Mouse (Mus musculus): ENCODE measurements at regions not wholly inside any gene's neighbourhood (a gene's known extent, or its start where the extent isn't known, plus 50 kb on each side); places are given as distances from the start of the nearest gene placed in this dataset.

DNA sequence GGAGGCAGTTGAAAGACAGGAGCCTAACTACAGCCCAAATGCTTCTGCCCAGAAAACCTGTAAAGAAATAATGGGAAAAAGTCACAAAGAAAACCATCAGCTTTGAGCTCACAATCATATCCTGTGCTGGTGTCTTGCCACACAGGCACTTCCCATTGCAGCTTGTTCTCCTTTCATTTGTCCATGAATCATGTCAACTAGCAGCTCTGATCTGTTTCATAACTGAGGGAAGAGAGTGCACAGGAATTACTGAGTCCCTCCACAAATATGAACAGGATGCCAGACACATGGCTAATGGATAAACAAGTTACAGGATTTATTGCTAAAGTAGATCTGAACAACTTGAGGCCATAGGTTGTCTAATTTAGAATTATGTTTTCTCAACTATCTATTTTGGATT, 286.2 kb downstream of the Rnf144a start:
- H3K27me3 ChIP-seq, result no peaks in the 10 kb centered on the region
- H3K27ac ChIP-seq, result no peak overlapping the region
- H3K9ac ChIP-seq, result no peak overlapping the region
- no peaks in the 10 kb centered on the region for H3K9me3 ChIP-seq
- no peak for ATAC-seq (ENCODE audit: low FRiP score)
- H3K4me1 ChIP-seq, result peaks cover 3% of the 10 kb centered on the region; the same call in 1 of the 2 replicates
- no peaks in the 10 kb centered on the region for H3K36me3 ChIP-seq (replicated peaks)
- no peak overlapping the region for H3K4me3 ChIP-seq (replicated peaks)
- no peak overlapping the region for H3K4me2 ChIP-seq

GRCm38 (mm10) chr12:26126260-26126659, 288.8 kb downstream of the Rnf144a start:
- Histone ChIP-seq H3K27ac (no peak overlapping the region), H3K36me3 (replicated peaks) (no peaks in the 10 kb centered on the region)
- 82% methylated on average over 9 of the region's 9 CpGs for WGBS

GRCm38 (mm10) chr12:26124211-26124610, 290.8 kb downstream of the Rnf144a start:
- H3K27me3 ChIP-seq, result no peaks in the 10 kb centered on the region
- H3K36me3 ChIP-seq (replicated peaks), result no peaks in the 10 kb centered on the region
- H3K4me2 ChIP-seq, result no peak overlapping the region
- H3K4me3 ChIP-seq (replicated peaks), result no peak overlapping the region
- H3K9me3 ChIP-seq, result no peaks in the 10 kb centered on the region
- ATAC-seq (ENCODE audit: low FRiP score), result no peak
- 89% methylated on average over 2 of the region's 2 CpGs for WGBS
- no peak overlapping the region for H3K9ac ChIP-seq
- no peak overlapping the region for H3K27ac ChIP-seq
- peaks cover 3% of the 10 kb centered on the region; the same call in 1 of the 2 replicates for H3K4me1 ChIP-seq

More at GRCm38 (mm10) chr12:26126260-26126659, 288.8 kb downstream of the Rnf144a start:
- Histone ChIP-seq H3K4me3 (replicated peaks) (no peak overlapping the region), H3K9me3 (no peaks in the 10 kb centered on the region), H3K4me1 (peaks cover 3% of the 10 kb centered on the region; the same call in 1 of the 2 replicates), H3K9ac (no peak overlapping the region), H3K27me3 (no peaks in the 10 kb centered on the region), H3K4me2 (no peak overlapping the region)
- ATAC-seq (ENCODE audit: low FRiP score), result no peak

DNA sequence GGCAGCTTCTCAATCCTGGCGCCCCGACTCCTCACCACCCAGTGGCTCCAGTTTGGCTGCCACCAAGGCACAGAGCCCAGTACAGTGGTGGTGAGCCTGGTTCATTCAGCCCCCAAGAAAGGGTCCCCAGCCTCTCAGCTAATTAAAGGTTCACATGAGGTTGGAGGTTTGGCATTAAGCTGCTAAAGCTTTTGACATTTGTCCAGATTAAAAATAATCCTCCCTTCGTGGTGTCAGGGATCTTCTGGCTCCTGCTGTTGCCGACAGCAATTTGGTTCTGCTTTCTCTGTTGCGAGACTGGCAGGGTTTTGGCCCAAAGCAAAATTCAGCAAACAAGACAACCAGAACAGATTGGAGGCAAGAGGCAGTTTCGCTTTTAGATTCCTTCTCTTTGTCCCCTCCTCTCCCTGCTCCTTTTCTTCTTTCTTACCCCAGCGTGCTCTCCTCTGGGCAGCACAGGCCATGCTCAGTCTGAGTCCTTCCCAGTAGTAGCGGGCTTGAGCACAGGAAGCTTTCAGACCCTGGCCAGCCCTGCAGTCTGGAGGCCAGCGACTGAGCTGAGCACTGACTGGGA, 299.6 kb downstream of the Rnf144a start:
- Histone ChIP-seq H3K9me3 (no peaks in the 10 kb centered on the region), H3K27ac (0 out of 2 replicates have a peak overlapping the region, but pooled peaks have one; percentile 25), H3K27me3 (no peaks in the 10 kb centered on the region), H3K4me1 (peaks cover 13% of the 10 kb centered on the region), H3K4me3 (replicated peaks) (no peak overlapping the region), H3K9ac (no peak overlapping the region), H3K36me3 (replicated peaks) (no peaks in the 10 kb centered on the region), H3K4me2 (no peak overlapping the region)
- ATAC-seq (ENCODE audit: low FRiP score), result no peak
- WGBS, result 49% methylated on average over 9 of the region's 9 CpGs

- H3K36me3 ChIP-seq (replicated peaks), result no peaks in the 10 kb centered on the region
- ATAC-seq (ENCODE audit: low FRiP score), result no peak
- H3K4me2 ChIP-seq, result no peak overlapping the region
- no peak overlapping the region for H3K27ac ChIP-seq
- peaks cover 13% of the 10 kb centered on the region for H3K4me1 ChIP-seq
- no peak overlapping the region for H3K9ac ChIP-seq
- H3K9me3 ChIP-seq, result no peaks in the 10 kb centered on the region
- H3K27me3 ChIP-seq, result no peaks in the 10 kb centered on the region
- WGBS, result 77% methylated on average over 8 of the region's 8 CpGs
- H3K4me3 ChIP-seq (replicated peaks), result no peak overlapping the region
Observed at GRCm38 (mm10) chr12:26112166-26113019, 302.7 kb downstream of the Rnf144a start.

DNA sequence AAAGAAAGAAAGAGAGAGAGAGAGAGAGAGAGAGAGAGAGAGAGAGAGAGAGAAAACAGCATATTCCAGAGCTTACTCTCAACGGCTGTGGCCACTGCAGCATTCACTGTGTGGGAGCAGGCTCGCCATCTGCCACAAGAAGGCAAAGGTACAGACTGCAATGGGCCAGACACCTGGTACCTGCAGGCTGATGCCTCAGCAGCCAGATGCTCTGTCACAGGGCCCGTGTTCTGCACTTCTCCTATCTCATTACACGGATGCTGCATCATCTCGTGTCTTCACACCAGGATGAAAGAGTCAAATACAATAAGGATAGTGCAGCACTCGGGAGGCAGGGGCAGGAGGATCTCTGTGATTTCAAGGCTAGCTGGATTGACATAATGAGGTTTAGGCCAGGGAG, 305.2 kb downstream of the Rnf144a start:
- no peaks in the 10 kb centered on the region for H3K36me3 ChIP-seq (replicated peaks)
- WGBS, result 90% methylated on average over 6 of the region's 6 CpGs
- no peak overlapping the region for H3K4me3 ChIP-seq (replicated peaks)
- H3K9ac ChIP-seq, result no peak overlapping the region
- no peaks in the 10 kb centered on the region for H3K9me3 ChIP-seq
- H3K4me1 ChIP-seq, result peaks cover 5% of the 10 kb centered on the region; the same call in 1 of the 2 replicates
- H3K27me3 ChIP-seq, result no peaks in the 10 kb centered on the region
- H3K27ac ChIP-seq, result no peak overlapping the region
- no peak overlapping the region for H3K4me2 ChIP-seq
- ATAC-seq (ENCODE audit: low FRiP score), result no peak

GRCm38 (mm10) chr12:26104372-26104771, 310.7 kb downstream of the Rnf144a start:
- ATAC-seq (ENCODE audit: low FRiP score), result no peak
- no peak overlapping the region for H3K4me2 ChIP-seq
- no peaks in the 10 kb centered on the region for H3K9me3 ChIP-seq
- H3K36me3 ChIP-seq (replicated peaks), result no peaks in the 10 kb centered on the region
- no peak overlapping the region for H3K9ac ChIP-seq
- H3K27ac ChIP-seq, result no peak overlapping the region
- no peaks in the 10 kb centered on the region for H3K4me1 ChIP-seq
- H3K27me3 ChIP-seq, result no peaks in the 10 kb centered on the region
- whole genome bisulfite sequencing, result 88% methylated on average over 3 of the region's 3 CpGs
- no peak overlapping the region for H3K4me3 ChIP-seq (replicated peaks)

DNA sequence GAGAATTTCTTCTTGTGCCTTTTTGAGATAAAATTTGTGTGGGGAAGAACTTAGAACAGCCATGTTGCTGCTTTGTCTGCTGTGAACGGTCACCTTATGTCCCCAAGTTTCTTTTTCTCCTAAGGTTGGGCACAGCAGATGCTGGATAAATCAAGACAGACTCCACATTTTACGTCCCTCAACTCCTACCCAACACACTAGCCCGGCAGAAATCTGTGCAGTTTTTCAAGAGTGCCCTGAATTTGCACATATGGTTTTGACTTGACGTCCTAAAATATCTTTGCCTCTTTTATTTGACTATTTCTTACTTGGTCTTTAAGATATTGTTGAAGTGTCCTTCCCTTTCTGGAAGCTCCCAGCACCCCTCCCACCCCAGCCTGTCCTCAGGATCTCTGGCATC, 312.7 kb downstream of the Rnf144a start:
- H3K36me3 ChIP-seq (replicated peaks), result no peaks in the 10 kb centered on the region
- H3K4me1 ChIP-seq, result no peaks in the 10 kb centered on the region
- no peaks in the 10 kb centered on the region for H3K27me3 ChIP-seq
- no peaks in the 10 kb centered on the region for H3K9me3 ChIP-seq
- H3K4me3 ChIP-seq (replicated peaks), result no peak overlapping the region
- H3K27ac ChIP-seq, result no peak overlapping the region
- H3K4me2 ChIP-seq, result no peak overlapping the region
- no peak overlapping the region for H3K9ac ChIP-seq
- 90% methylated on average over 4 of the region's 4 CpGs for WGBS
- no peak for ATAC-seq (ENCODE audit: low FRiP score)

GRCm38 (mm10) chr12:26100140-26100539, 314.9 kb downstream of the Rnf144a start:
- Histone ChIP-seq H3K9ac (no peak overlapping the region), H3K27me3 (no peaks in the 10 kb centered on the region), H3K4me1 (no peaks in the 10 kb centered on the region), H3K9me3 (no peaks in the 10 kb centered on the region), H3K36me3 (replicated peaks) (no peaks in the 10 kb centered on the region), H3K27ac (no peak overlapping the region), H3K4me2 (no peak overlapping the region), H3K4me3 (replicated peaks) (no peak overlapping the region)
- ATAC-seq (ENCODE audit: low FRiP score), result no peak
- WGBS, result 77% methylated on average over 2 of the region's 2 CpGs

DNA sequence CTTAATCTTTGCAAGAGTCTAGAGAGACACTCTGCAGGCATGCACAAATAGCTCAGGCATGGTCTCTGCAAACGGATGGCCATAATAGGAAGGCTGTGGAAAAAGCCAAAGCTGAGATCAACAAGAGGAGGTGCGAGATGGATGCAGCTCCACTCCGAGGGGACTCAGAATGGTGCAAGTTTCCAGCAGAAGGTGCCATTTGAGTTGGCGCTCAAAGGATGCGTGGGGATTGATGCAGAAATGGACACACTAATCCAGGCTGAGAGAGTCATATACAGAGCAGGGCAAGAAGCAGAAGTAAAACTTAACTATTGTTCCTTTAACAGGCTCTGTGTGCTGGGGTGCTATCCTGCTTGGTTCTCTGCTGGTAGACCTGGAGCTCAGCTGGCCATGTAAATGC, 315.9 kb downstream of the Rnf144a start:
- H3K27me3 ChIP-seq, result no peaks in the 10 kb centered on the region
- H3K4me1 ChIP-seq, result no peaks in the 10 kb centered on the region
- no peak overlapping the region for H3K27ac ChIP-seq
- H3K36me3 ChIP-seq (replicated peaks), result no peaks in the 10 kb centered on the region
- no peak overlapping the region for H3K4me2 ChIP-seq
- H3K9me3 ChIP-seq, result no peaks in the 10 kb centered on the region
- no peak for ATAC-seq (ENCODE audit: low FRiP score)
- WGBS, result 92% methylated on average over 5 of the region's 5 CpGs
- H3K9ac ChIP-seq, result no peak overlapping the region
- H3K4me3 ChIP-seq (replicated peaks), result no peak overlapping the region

GRCm38 (mm10) chr12:26092311-26092710, 322.7 kb downstream of the Rnf144a start:
- H3K4me2 ChIP-seq, result no peak overlapping the region
- no peaks in the 10 kb centered on the region for H3K27me3 ChIP-seq
- no peaks in the 10 kb centered on the region for H3K36me3 ChIP-seq (replicated peaks)
- H3K4me3 ChIP-seq (replicated peaks), result no peak overlapping the region
- H3K4me1 ChIP-seq, result no peaks in the 10 kb centered on the region
- H3K9me3 ChIP-seq, result no peaks in the 10 kb centered on the region
- 81% methylated on average over 5 of the region's 5 CpGs for WGBS
- no peak overlapping the region for H3K9ac ChIP-seq
- no peak overlapping the region for H3K27ac ChIP-seq
- ATAC-seq (ENCODE audit: low FRiP score), result no peak

DNA sequence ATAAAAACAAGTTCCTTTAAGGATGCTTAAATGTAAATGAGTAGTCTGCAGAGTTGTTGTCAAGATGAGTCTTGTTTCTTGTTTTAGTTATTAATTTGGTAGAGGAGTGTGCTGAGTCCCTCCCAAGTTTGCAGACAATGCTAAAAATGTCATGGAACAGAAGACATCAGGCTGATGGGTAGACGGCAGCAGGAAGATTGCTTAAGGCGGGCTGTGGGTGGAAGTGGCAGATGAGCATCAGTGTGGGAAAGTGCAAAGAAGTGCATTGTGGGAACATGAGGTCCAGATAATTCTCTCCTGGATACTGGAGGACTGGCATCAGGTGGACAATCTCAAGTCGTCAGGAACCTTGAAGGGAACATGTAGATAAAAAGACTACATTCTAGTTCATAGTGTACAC, 323.2 kb downstream of the Rnf144a start:
- H3K4me1 ChIP-seq, result no peaks in the 10 kb centered on the region
- ATAC-seq (ENCODE audit: low FRiP score), result no peak
- H3K36me3 ChIP-seq (replicated peaks), result no peaks in the 10 kb centered on the region
- no peak overlapping the region for H3K9ac ChIP-seq
- 80% methylated on average over 3 of the region's 3 CpGs for whole genome bisulfite sequencing
- H3K9me3 ChIP-seq, result no peaks in the 10 kb centered on the region
- H3K4me2 ChIP-seq, result no peak overlapping the region
- no peak overlapping the region for H3K4me3 ChIP-seq (replicated peaks)
- H3K27ac ChIP-seq, result no peak overlapping the region
- H3K27me3 ChIP-seq, result no peaks in the 10 kb centered on the region

DNA sequence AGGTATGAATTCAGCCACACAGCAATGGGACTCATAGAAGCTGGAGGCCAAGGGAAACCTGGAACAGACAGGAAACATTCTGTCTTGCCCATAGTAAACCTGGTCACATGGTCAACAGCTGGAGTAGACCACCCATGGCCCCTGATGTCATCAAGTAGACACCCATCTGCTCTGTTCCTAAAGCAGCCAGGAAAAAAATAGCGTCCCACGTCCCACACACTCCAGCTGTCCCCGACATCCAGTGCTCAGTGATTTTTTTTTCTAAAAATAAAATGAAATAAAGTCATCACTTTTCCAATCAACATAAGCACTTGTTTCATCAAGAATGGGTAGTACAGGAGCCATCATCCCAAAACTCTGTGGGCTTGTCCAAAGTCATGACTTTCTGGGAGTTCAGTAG, 326.7 kb downstream of the Rnf144a start:
- no peak overlapping the region for H3K27ac ChIP-seq
- H3K9ac ChIP-seq, result no peak overlapping the region
- 87% methylated on average over 3 of the region's 3 CpGs for WGBS
- no peaks in the 10 kb centered on the region for H3K36me3 ChIP-seq (replicated peaks)
- H3K4me2 ChIP-seq, result no peak overlapping the region
- H3K27me3 ChIP-seq, result no peaks in the 10 kb centered on the region
- H3K9me3 ChIP-seq, result no peaks in the 10 kb centered on the region
- no peak overlapping the region for H3K4me3 ChIP-seq (replicated peaks)
- ATAC-seq (ENCODE audit: low FRiP score), result no peak
- H3K4me1 ChIP-seq, result no peaks in the 10 kb centered on the region
